Mouse (Mus musculus) bone marrow macrophage, adult 2 months (primary cell): ENCODE measurements around the gene Cog3.

Source experiments
- CTCF ChIP-seq: IDR thresholded peaks from 2 replicates; pipeline ENCODE4 v1.5.1; 2012; ENCODE audit warnings: low read depth, mild to moderate bottlenecking, low read length, moderate library complexity
- POLR2A ChIP-seq: IDR thresholded peaks from 2 replicates; pipeline ENCODE4 v1.6.1; 2012; ENCODE audit warnings: mild to moderate bottlenecking, low read depth, low read length, borderline replicate concordance

DNA sequence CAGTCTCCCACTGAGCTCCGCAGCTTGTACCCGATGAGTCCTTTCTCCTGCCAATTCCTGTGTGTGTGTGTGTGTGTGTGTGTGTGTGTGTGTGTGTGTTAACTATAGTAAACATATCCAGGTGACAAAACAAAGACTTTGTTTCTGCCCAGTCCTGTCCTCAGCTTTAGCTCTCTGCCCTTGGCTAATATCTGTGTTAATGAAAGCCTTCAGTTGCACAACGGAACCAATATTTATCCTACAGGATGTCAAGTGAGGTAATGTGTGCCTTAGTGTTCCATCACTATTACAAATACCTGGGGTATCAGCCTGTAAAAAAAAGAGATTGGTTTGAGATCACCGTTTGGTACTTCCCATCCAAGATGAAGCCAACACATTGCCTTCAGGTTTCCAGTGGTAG lies 38.8 kb upstream of the Cog3 start:
- TF ChIP-seq CTCF (no peak), POLR2A (no peak)
